In genomic region chr8:120332379-120333229, GRCm38 (mm10) we compare ENCODE assay signal across 9 mouse cellular contexts.
DNase-seq lines count a peak whose midpoint lies in the region; ATAC-seq and TF ChIP-seq lines count a peak whose summit lies in the region.
"Had no signal": no experiment of that assay in that cellular context is flagged by ENCODE, and none has a peak within 500 bp of the region (broad histone marks: within the 10 kb centered on the region; RNA-seq: fewer than 3 reads in every experiment).

No protein-coding gene starts in this region.

- H3K9me3 ChIP-seq in hindbrain, postnatal 0 days (ENCODE audit: low read length): no peaks in the 10 kb centered on the region
- H3K9me3 ChIP-seq in hindbrain, embryonic 16.5 days (ENCODE audit: control insufficient read depth, low read length): no peaks in the 10 kb centered on the region
- no peaks in the 10 kb centered on the region for H3K9me3 ChIP-seq in E14TG2a.4 (ENCODE audit: low read length)
- H3K9me3 ChIP-seq in kidney, embryonic 14.5 days (ENCODE audit: control insufficient read depth, low read length): no peaks in the 10 kb centered on the region
- H3K9me3 ChIP-seq: limb, embryonic 15.5 days had no signal

- H3K4me2 ChIP-seq in hindbrain, postnatal 0 days (ENCODE audit: low read depth, low read length): no peak overlapping the region
- no peak overlapping the region for H3K4me2 ChIP-seq in hindbrain, embryonic 16.5 days (ENCODE audit: low read length)
- H3K4me2 ChIP-seq in kidney, embryonic 14.5 days (replicated peaks; ENCODE audit: low read depth, low read length): no peak overlapping the region
- H3K4me2 ChIP-seq: limb, embryonic 15.5 days had no signal

- peak; percentile 67 for TF ChIP-seq CTCF in hindbrain, postnatal 0 days (IDR thresholded peaks at IDR 0.05; ENCODE audit: low read depth)
- peak; percentile 70 for TF ChIP-seq CTCF in E14TG2a.4 (conservative IDR thresholded peaks at IDR 0.05; ENCODE audit: low read length)

- peak; percentile 69 for DNase-seq in hindbrain, postnatal 0 days (ENCODE audit: low spot score)
- DNase-seq in c-Kit-positive CD71-positive TER-119-positive erythroid progenitor cells, embryonic 14.5 days (ENCODE audit: low spot score): peak; percentile 49
- peak; percentile 40 for DNase-seq in lung, postnatal 36 days
- DNase-seq in urinary bladder, postnatal 10 days (ENCODE audit: low spot score): no peak
- no peak for DNase-seq in heart, adult 8-10 months (ENCODE audit: low spot score)

- WGBS in hindbrain, postnatal 0 days: 72% methylated on average over 16 of the region's 16 CpGs
- 83% methylated on average over 16 of the region's 16 CpGs for WGBS in hindbrain, embryonic 16.5 days
- 69% methylated on average over 16 of the region's 16 CpGs for WGBS in kidney, embryonic 14.5 days

- no peaks in the 10 kb centered on the region for H3K36me3 ChIP-seq in hindbrain, postnatal 0 days (ENCODE audit: insufficient read depth, low read length)
- H3K36me3 ChIP-seq in hindbrain, embryonic 16.5 days (ENCODE audit: control insufficient read depth, insufficient read depth, low read length): no peaks in the 10 kb centered on the region
- H3K36me3 ChIP-seq in E14TG2a.4 (ENCODE audit: insufficient read depth, low read length): no peaks in the 10 kb centered on the region
- no peaks in the 10 kb centered on the region for H3K36me3 ChIP-seq in kidney, embryonic 14.5 days (ENCODE audit: control insufficient read depth, insufficient read depth, low read length)
- H3K36me3 ChIP-seq: limb, embryonic 15.5 days had no signal

- no peak overlapping the region for H3K27ac ChIP-seq in hindbrain, postnatal 0 days
- H3K27ac ChIP-seq in hindbrain, embryonic 16.5 days (ENCODE audit: low read depth, low read length): no peak overlapping the region
- no peak overlapping the region for H3K27ac ChIP-seq in kidney, embryonic 14.5 days (ENCODE audit: low read depth, low read length)

- H3K27me3 ChIP-seq in hindbrain, postnatal 0 days (ENCODE audit: insufficient read depth, low read length): no peaks in the 10 kb centered on the region
- no peaks in the 10 kb centered on the region; the same call in 1 of the 2 replicates for H3K27me3 ChIP-seq in hindbrain, embryonic 16.5 days (replicated peaks; ENCODE audit: control insufficient read depth, insufficient read depth, low read length)
- no peaks in the 10 kb centered on the region for H3K27me3 ChIP-seq in E14TG2a.4 (ENCODE audit: insufficient read depth, low read length)
- no peaks in the 10 kb centered on the region for H3K27me3 ChIP-seq in kidney, embryonic 14.5 days (ENCODE audit: control insufficient read depth, insufficient read depth, low read length)
- H3K27me3 ChIP-seq: limb, embryonic 15.5 days had no signal

- H3K4me1 ChIP-seq in hindbrain, postnatal 0 days (ENCODE audit: insufficient read depth, low read length): peaks cover 29% of the 10 kb centered on the region
- peaks cover 27% of the 10 kb centered on the region for H3K4me1 ChIP-seq in hindbrain, embryonic 16.5 days (ENCODE audit: control insufficient read depth, insufficient read depth, low read depth, low read length)
- peaks cover 94% of the 10 kb centered on the region for H3K4me1 ChIP-seq in E14TG2a.4 (replicated peaks; ENCODE audit: low read depth, low read length)
- H3K4me1 ChIP-seq in kidney, embryonic 14.5 days (ENCODE audit: control insufficient read depth, insufficient read depth, low read length): peaks cover 30% of the 10 kb centered on the region

- ATAC-seq in hindbrain, postnatal 0 days: no peak
- ATAC-seq in hindbrain, embryonic 16.5 days: no peak
- ATAC-seq in kidney, embryonic 14.5 days (ENCODE audit: low FRiP score, low TSS enrichment): no peak

- H3K4me3 ChIP-seq in hindbrain, postnatal 0 days (ENCODE audit: low read length): no peak overlapping the region
- H3K4me3 ChIP-seq in hindbrain, embryonic 16.5 days (ENCODE audit: low read length): no peak overlapping the region
- peak overlapping the region; percentile 66 for H3K4me3 ChIP-seq in E14TG2a.4 (replicated peaks; ENCODE audit: low read length)
- no peak overlapping the region for H3K4me3 ChIP-seq in kidney, embryonic 14.5 days (ENCODE audit: low read length)
- H3K4me3 ChIP-seq: limb, embryonic 15.5 days had no signal

- H3K9ac ChIP-seq in hindbrain, postnatal 0 days (replicated peaks; ENCODE audit: low read length): no peak overlapping the region
- H3K9ac ChIP-seq in hindbrain, embryonic 16.5 days (ENCODE audit: low read depth, low read length): no peak overlapping the region
- no peak overlapping the region for H3K9ac ChIP-seq in kidney, embryonic 14.5 days (ENCODE audit: low read depth, low read length)
- H3K9ac ChIP-seq: limb, embryonic 15.5 days had no signal

Comparison
In these comparisons a context has a peak if more than half of its experiments do, and no peak if none do; other contexts are left out.
1. DNase-seq: peak in hindbrain, postnatal 0 days (single experiment), c-Kit-positive CD71-positive TER-119-positive erythroid progenitor cells, embryonic 14.5 days (single experiment) and lung, postnatal 36 days (single experiment); none in urinary bladder, postnatal 10 days (single experiment) and heart, adult 8-10 months (single experiment).